Mouse (Mus musculus) bone marrow, adult 2 months (tissue): ENCODE data around the gene March6.

Experiments used
- CTCF ChIP-seq: fragments of 200-500 bp; IDR thresholded peaks from 2 replicates; pipeline ENCODE4 v1.5.1; 2011; ENCODE audit warnings: low read length, control low read depth; ENCODE audit not compliant: control insufficient read depth, insufficient read depth
- POLR2A ChIP-seq: fragments of 200-500 bp; IDR thresholded peaks from 2 replicates; pipeline ENCODE4 v1.6.1; 2011; ENCODE audit warnings: low read depth, mild to moderate bottlenecking, control low read depth, low read length, borderline replicate concordance; ENCODE audit not compliant: control insufficient read depth

DNA sequence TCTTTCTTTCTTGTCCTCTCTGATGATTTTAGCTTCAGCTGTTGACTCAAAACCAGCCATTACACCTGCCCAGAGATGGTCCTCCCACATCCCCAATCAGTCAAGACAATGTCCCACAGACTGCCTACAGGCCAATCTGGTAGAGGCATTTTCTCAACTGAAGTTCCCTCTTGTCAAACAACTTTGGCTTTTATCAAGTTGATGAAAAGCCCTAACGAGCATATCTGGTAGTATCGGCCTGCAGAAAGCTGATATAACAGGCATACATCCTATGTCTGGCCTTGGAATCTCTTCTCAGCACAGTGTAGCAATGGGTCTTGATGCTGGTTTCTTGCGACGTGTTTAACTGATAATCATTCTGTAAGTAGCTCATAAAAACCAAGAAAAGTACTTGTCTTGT is 42.4 kb upstream of the March6 start:
- TF ChIP-seq CTCF (no peak), POLR2A (no peak)
